Mouse (Mus musculus) myocyte (in vitro differentiated cells): ENCODE data around the gene Ppp1r21. TPM values are rescaled to one million over a fixed set of nuclear protein-coding genes. Genes with fewer than 3 reads are reported as not detected.

Experiments used
- H3K27me3 ChIP-seq: one replicate; pipeline ENCODE4 v1.6.1; 2011; ENCODE audit not compliant: control insufficient read depth, insufficient read depth, insufficient read length
- H3K36me3 ChIP-seq: one replicate; pipeline ENCODE4 v1.6.1; 2011; ENCODE audit not compliant: control insufficient read depth, insufficient read depth
- H3K4me2 ChIP-seq: one replicate; pipeline ENCODE4 v1.6.1; 2011; ENCODE audit warnings: low read depth, control low read depth
- H3K4me3 ChIP-seq: one replicate; pipeline ENCODE4 v1.5.1; 2011; ENCODE audit warnings: mild to moderate bottlenecking, control low read depth, moderate library complexity
- H3K79me2 ChIP-seq: one replicate; pipeline ENCODE4 v1.6.1; 2011; ENCODE audit not compliant: control insufficient read depth, insufficient read depth
- H3ac ChIP-seq: one replicate; pipeline ENCODE4 v1.6.1; 2011; ENCODE audit not compliant: control insufficient read depth, insufficient read length
- CEBPB ChIP-seq: IDR thresholded peaks from 2 replicates; pipeline ENCODE4 v1.6.1; 2011; ENCODE audit warnings: mild to moderate bottlenecking, moderate library complexity; ENCODE audit not compliant: poor library complexity, insufficient read depth, severe bottlenecking
- E2F4 ChIP-seq: IDR thresholded peaks from one replicate; pipeline ENCODE4 v1.6.1; 2011; ENCODE audit warnings: mild to moderate bottlenecking, control low read depth, moderate library complexity; ENCODE audit not compliant: insufficient read depth
- MAX ChIP-seq: IDR thresholded peaks from one replicate; pipeline ENCODE4 v1.6.1; 2011; ENCODE audit warnings: low read depth, mild to moderate bottlenecking, control low read depth
- MYOD1 ChIP-seq, 3 experiments: IDR thresholded peaks; one replicate each; pipeline ENCODE4 v1.6.1; 2011; ENCODE audit warnings: control low read depth in 2 of 3, low read depth in 2 of 3, mild to moderate bottlenecking in 2 of 3, moderate library complexity in 1 of 3; ENCODE audit not compliant: insufficient read length in 2 of 3, control insufficient read depth in 1 of 3
- MYOG ChIP-seq, 3 experiments: IDR thresholded peaks; one replicate each; pipeline ENCODE4 v1.6.1; 2011; ENCODE audit warnings: control low read depth in 2 of 3, low read depth in 2 of 3, mild to moderate bottlenecking in 2 of 3; ENCODE audit not compliant: insufficient read length in 2 of 3, control insufficient read depth in 1 of 3, insufficient read depth in 1 of 3
- POLR2A ChIP-seq: IDR thresholded peaks from one replicate; pipeline ENCODE4 v1.6.1; 2011; ENCODE audit warnings: low read depth, mild to moderate bottlenecking, control low read depth, moderate library complexity; ENCODE audit not compliant: insufficient read length
- POLR2AphosphoS2 ChIP-seq: IDR thresholded peaks from one replicate; pipeline ENCODE4 v1.6.1; 2011; ENCODE audit warnings: low read depth, control low read depth; ENCODE audit not compliant: insufficient read length
- REST ChIP-seq: IDR thresholded peaks from one replicate; pipeline ENCODE4 v1.6.1; 2011; ENCODE audit warnings: mild to moderate bottlenecking, control low read depth, moderate library complexity; ENCODE audit not compliant: insufficient read depth, insufficient read length
- SRF ChIP-seq: IDR thresholded peaks from one replicate; pipeline ENCODE4 v1.6.1; 2011; ENCODE audit warnings: low read depth; ENCODE audit not compliant: control insufficient read depth, insufficient read length
- TCF12 ChIP-seq: IDR thresholded peaks from one replicate; pipeline ENCODE4 v1.6.1; 2011; ENCODE audit warnings: mild to moderate bottlenecking, control low read depth; ENCODE audit not compliant: poor library complexity, insufficient read depth, severe bottlenecking
- TCF3 ChIP-seq: IDR thresholded peaks from one replicate; pipeline ENCODE4 v1.6.1; 2011; ENCODE audit warnings: low read depth, control low read depth; ENCODE audit not compliant: insufficient read length
- USF1 ChIP-seq: IDR thresholded peaks from one replicate; pipeline ENCODE4 v1.6.1; 2011; ENCODE audit warnings: low read depth, mild to moderate bottlenecking, control low read depth, moderate library complexity
- polyA plus RNA-seq: library from polyadenylated mRNA; unstranded; fragments of >200 nt; fragmentation: generic; extraction: Trizol; gene quantifications from one replicate; pipeline ENCODE4 v1.2.1, GENCODE M21; 2012; ENCODE audit warnings: missing spikeins

The Ppp1r21 gene
- polyA plus RNA-seq, 1 experiment = 11.5 TPM

GRCm38 (mm10) chr17:88596068-88596467 is 66.2 kb downstream of the Ppp1r21 start:
- no peak for TF ChIP-seq MAX
- TF ChIP-seq MYOD1 (IDR thresholded peaks at IDR 0.05; ENCODE audit: control insufficient read depth in 1 of 3, insufficient read length in 2 of 3, low read depth in 2 of 3) = no peak
- no peak for TF ChIP-seq SRF
- TF ChIP-seq USF1 = no peak
- TF ChIP-seq MYOG (IDR thresholded peaks at IDR 0.05; ENCODE audit: control insufficient read depth in 1 of 3, insufficient read depth in 1 of 3, insufficient read length in 2 of 3, low read depth in 2 of 3) = no peak
- no peak for TF ChIP-seq REST
- TF ChIP-seq CEBPB = no peak
- TF ChIP-seq TCF12 = no peak
- TF ChIP-seq POLR2A = no peak
- TF ChIP-seq E2F4 = no peak
- TF ChIP-seq TCF3 = no peak
- no peak for TF ChIP-seq POLR2AphosphoS2
- H3K36me3 ChIP-seq = no peaks in the 10 kb centered on the region
- no peaks in the 10 kb centered on the region for H3K27me3 ChIP-seq
- no peak overlapping the region for H3ac ChIP-seq
- peaks cover 27% of the 10 kb centered on the region for H3K79me2 ChIP-seq
- peak overlapping the region; percentile 75 for H3K4me3 ChIP-seq
- no peak overlapping the region for H3K4me2 ChIP-seq

- Histone ChIP-seq H3ac (peak overlapping the region; percentile 59), H3K4me3 (peak overlapping the region; percentile 75), H3K79me2 (peaks cover 33% of the 10 kb centered on the region), H3K4me2 (peak overlapping the region; percentile 75), H3K27me3 (no peaks in the 10 kb centered on the region), H3K36me3 (no peaks in the 10 kb centered on the region)
- TF ChIP-seq MYOD1 (IDR thresholded peaks at IDR 0.05; ENCODE audit: control insufficient read depth in 1 of 3, insufficient read length in 2 of 3, low read depth in 2 of 3) = peak in 1 of 3 experiments; percentile 25
- TF ChIP-seq POLR2AphosphoS2 = peak; percentile 36
- peak; percentile 23 for TF ChIP-seq SRF
- no peak for TF ChIP-seq CEBPB
These were observed 66.8 kb downstream of the Ppp1r21 start for GRCm38 (mm10) chr17:88596544-88597221.

- Histone ChIP-seq H3K79me2 (peaks cover 33% of the 10 kb centered on the region), H3K4me2 (peak within 1 kb of the TSS; percentile 86), H3K4me3 (peak within 1 kb of the TSS; percentile 75), H3K27me3 (no peaks in the 10 kb centered on the region), H3ac (peak within 1 kb of the TSS; percentile 59), H3K36me3 (no peaks in the 10 kb centered on the region)
- TF ChIP-seq USF1 (no peak), CEBPB (no peak), REST (no peak), SRF (no peak), MAX (no peak), MYOG (IDR thresholded peaks at IDR 0.05; ENCODE audit: control insufficient read depth in 1 of 3, insufficient read depth in 1 of 3, insufficient read length in 2 of 3, low read depth in 2 of 3) (peak in 1 of 3 experiments; percentile 47), POLR2A (peak; percentile 48), TCF12 (no peak), MYOD1 (IDR thresholded peaks at IDR 0.05; ENCODE audit: control insufficient read depth in 1 of 3, insufficient read length in 2 of 3, low read depth in 2 of 3) (peak in 1 of 3 experiments; percentile 58)
These were observed 67.5 kb downstream of the Ppp1r21 start, which contains the start of gene Ston1 for GRCm38 (mm10) chr17:88597222-88598055. Gene Ston1 (plus strand): TSS chr17:88597684.

- Histone ChIP-seq H3K4me3 (peak overlapping the region; percentile 75), H3K27me3 (no peaks in the 10 kb centered on the region), H3ac (peak overlapping the region; percentile 59), H3K36me3 (no peaks in the 10 kb centered on the region), H3K4me2 (peak overlapping the region; percentile 86), H3K79me2 (peaks cover 33% of the 10 kb centered on the region)
- no peak for TF ChIP-seq MAX
- TF ChIP-seq REST = no peak
- no peak for TF ChIP-seq TCF12
- TF ChIP-seq TCF3 = no peak
- TF ChIP-seq POLR2A = no peak
- TF ChIP-seq CEBPB = no peak
- TF ChIP-seq E2F4 = no peak
- TF ChIP-seq USF1 = no peak
These were observed 68.1 kb downstream of the Ppp1r21 start for GRCm38 (mm10) chr17:88598056-88598420.
